8 mouse cellular contexts compared by ENCODE assay signal in genomic region chrX:60178025-60178743, GRCm38 (mm10). TPM values are rescaled to one million over a fixed set of nuclear protein-coding genes. Genes with fewer than 3 reads are reported as not detected.
DNase-seq lines count a peak whose midpoint lies in the region; ATAC-seq lines count a peak whose summit lies in the region.

No protein-coding gene starts in this region.

- ATAC-seq in hindbrain, embryonic 13.5 days (ENCODE audit: low FRiP score) = peak; percentile 75
- peak; percentile 37; the same call in 1 of the 2 replicates for ATAC-seq in midbrain, embryonic 14.5 days (ENCODE audit: low FRiP score, low TSS enrichment)

- DNase-seq in kidney, postnatal 10 days = peak; percentile 5
- DNase-seq in kidney, postnatal 36 days = no peak
- DNase-seq in embryo, embryonic 9.5 days (ENCODE audit: extremely low spot score) = peak; percentile 1
- peak; percentile 19 for DNase-seq in midbrain, embryonic 14.5 days
- no peak for DNase-seq in spleen, postnatal 4 days (ENCODE audit: low spot score in 2 of 2)
- DNase-seq in thymus, postnatal 0 days (ENCODE audit: low spot score) = no peak
- no peak for DNase-seq in layer of hippocampus, adult 11-12 months (ENCODE audit: low spot score)

- peak overlapping the region; percentile 83 for H3K4me2 ChIP-seq in hindbrain, embryonic 13.5 days
- peak overlapping the region; percentile 75 for H3K4me2 ChIP-seq in midbrain, embryonic 14.5 days (ENCODE audit: low read length)

- H3K27ac ChIP-seq in hindbrain, embryonic 13.5 days = no peak overlapping the region
- no peak overlapping the region for H3K27ac ChIP-seq in midbrain, embryonic 14.5 days (replicated peaks; ENCODE audit: low read depth, low read length)

- 21% methylated on average over 19 of the region's 19 CpGs for WGBS in hindbrain, embryonic 13.5 days
- WGBS in midbrain, embryonic 14.5 days = 17% methylated on average over 19 of the region's 19 CpGs

- peak overlapping the region; percentile 67 for H3K9ac ChIP-seq in hindbrain, embryonic 13.5 days
- 0 out of 2 replicates have a peak overlapping the region, but pooled peaks have one; percentile 31 for H3K9ac ChIP-seq in midbrain, embryonic 14.5 days (replicated peaks; ENCODE audit: low read length)

- H3K4me3 ChIP-seq in hindbrain, embryonic 13.5 days = peak overlapping the region; percentile 45
- H3K4me3 ChIP-seq in midbrain, embryonic 14.5 days (replicated peaks; ENCODE audit: low read depth, low read length) = peak overlapping the region; percentile 41

- no peaks in the 10 kb centered on the region for H3K9me3 ChIP-seq in hindbrain, embryonic 13.5 days
- H3K9me3 ChIP-seq in midbrain, embryonic 14.5 days (ENCODE audit: control insufficient read depth, low read length) = no peaks in the 10 kb centered on the region

- no peaks in the 10 kb centered on the region for H3K36me3 ChIP-seq in hindbrain, embryonic 13.5 days
- H3K36me3 ChIP-seq in midbrain, embryonic 14.5 days (ENCODE audit: control insufficient read depth, insufficient read depth, low read length) = no peaks in the 10 kb centered on the region

- peaks cover 6% of the 10 kb centered on the region for H3K4me1 ChIP-seq in hindbrain, embryonic 13.5 days (replicated peaks)
- H3K4me1 ChIP-seq in midbrain, embryonic 14.5 days (ENCODE audit: control insufficient read depth, insufficient read depth, low read length) = no peaks in the 10 kb centered on the region

- H3K27me3 ChIP-seq in hindbrain, embryonic 13.5 days = 0 out of 2 replicates have a peak, but pooled peaks cover 11% of the 10 kb centered on the region
- H3K27me3 ChIP-seq in midbrain, embryonic 14.5 days (ENCODE audit: control insufficient read depth, insufficient read depth, low read length) = no peaks in the 10 kb centered on the region

RNA-seq across cellular contexts. Expression of gene Mcf2, which starts 0.7 kb away (rescaled TPM):
- polyA plus RNA-seq in hindbrain, embryonic 13.5 days (2015; fragmentation: Nextera tagmentation; extraction: Ambion mirVana) = 0.84 and 1.1 TPM in 2 replicates
- 1.7 and 2.1 TPM in 2 replicates for polyA plus RNA-seq in midbrain, embryonic 14.5 days (2014; fragmentation: Nextera tagmentation; extraction: Ambion mirVana)
- not detected in 2 replicates for polyA plus RNA-seq in thymus, postnatal 0 days (2015; fragmentation: Nextera tagmentation; extraction: Ambion mirVana)

Comparison
In these comparisons a context has a peak if more than half of its experiments do, and no peak if none do; other contexts are left out.
1. DNase-seq: peak in kidney, postnatal 10 days (single experiment), embryo, embryonic 9.5 days (single experiment) and midbrain, embryonic 14.5 days (single experiment); none in kidney, postnatal 36 days (0 of 2), spleen, postnatal 4 days (0 of 2), thymus, postnatal 0 days (single experiment) and layer of hippocampus, adult 11-12 months (single experiment).